Mouse (Mus musculus) G1E (cell line): ENCODE measurements around the gene Nck2. TPM values are rescaled to one million over a fixed set of nuclear protein-coding genes. Genes with fewer than 3 reads are reported as not detected.

ENCODE experiments used
- ATAC-seq: 2 replicates; pipeline ENCODE4 v1.8.0; 2016; ENCODE audit warnings: mild to moderate bottlenecking; ENCODE audit not compliant: insufficient number of reproducible peaks, poor library complexity, low FRiP score, severe bottlenecking; ENCODE audit errors: extremely low read depth
- DNase-seq: peaks from one replicate; pipeline ENCODE4 v3.0.0; 2012; ENCODE audit warnings: low spot score
- H3K27me3 ChIP-seq: 2 replicates; pipeline ENCODE4 v1.6.1; 2012; ENCODE audit warnings: mild to moderate bottlenecking, low read length, inconsistent platforms; ENCODE audit not compliant: insufficient read depth
- H3K36me3 ChIP-seq: replicated peaks from 2 replicates; pipeline ENCODE3; 2012; ENCODE audit warnings: mild to moderate bottlenecking, inconsistent platforms
- H3K4me1 ChIP-seq: 2 replicates; pipeline ENCODE4 v1.6.1; 2012; ENCODE audit warnings: low read depth, low read length, inconsistent platforms, mixed read lengths; ENCODE audit not compliant: insufficient read depth
- H3K4me3 ChIP-seq: 2 replicates; pipeline ENCODE4 v1.5.1; 2012; ENCODE audit warnings: low read depth, mild to moderate bottlenecking, inconsistent platforms, low read length, moderate library complexity, mixed read lengths
- H3K9me3 ChIP-seq: replicated peaks from 2 replicates; pipeline ENCODE4 v1.6.1; 2012; ENCODE audit warnings: inconsistent platforms
- CTCF ChIP-seq: IDR thresholded peaks from 2 replicates; pipeline ENCODE4 v1.5.1; 2012; ENCODE audit warnings: low read depth, low read length, inconsistent platforms, mixed read lengths
- GATA1 ChIP-seq: IDR thresholded peaks from 2 replicates; pipeline ENCODE4 v1.6.1; 2012; ENCODE audit warnings: borderline replicate concordance, low read length, inconsistent platforms, mixed read lengths
- GATA2 ChIP-seq: IDR thresholded peaks from 2 replicates; pipeline ENCODE4 v1.6.1; 2012; ENCODE audit warnings: low read depth, low read length, inconsistent platforms, borderline replicate concordance
- POLR2AphosphoS5 ChIP-seq: IDR thresholded peaks from 2 replicates; pipeline ENCODE4 v1.6.1; 2012; ENCODE audit warnings: low read depth, low read length, inconsistent platforms; ENCODE audit not compliant: insufficient replicate concordance
- TAL1 ChIP-seq: conservative IDR thresholded peaks from 2 replicates; pipeline ENCODE4 v1.6.1; 2012; ENCODE audit warnings: low read depth, low read length, inconsistent platforms, mixed read lengths
- polyA plus RNA-seq: library from polyadenylated mRNA; stranded (reverse); fragments of >175 nt; gene quantifications from 2 replicates; pipeline ENCODE4 v1.2.3, GENCODE M21; 2012
- total RNA-seq, 2 experiments: library from RNA; stranded (forward) in 1 of 2; stranded (reverse) in 1 of 2; fragments of 200-1000 nt in 1 of 2; fragments of >200 nt in 1 of 2; fragmentation: Nextera tagmentation in 1 of 2; gene quantifications; 2 replicates each; pipeline ENCODE4 v1.2.3; 2014 to 2017

The Nck2 gene
- total and polyA plus RNA-seq, 3 experiments: 45.3 to 101 (median 54.4) TPM

GRCm38 (mm10) chr1:43413298-43413697 is 31.1 kb upstream of the Nck2 start:
- peaks cover 2% of the 10 kb centered on the region; the same call in 1 of the 2 replicates for H3K27me3 ChIP-seq
- no peak overlapping the region for H3K4me3 ChIP-seq
- H3K36me3 ChIP-seq: no peaks in the 10 kb centered on the region
- TF ChIP-seq GATA1: no peak
- no peak for TF ChIP-seq GATA2
- no peak for TF ChIP-seq POLR2AphosphoS5
- TF ChIP-seq TAL1: no peak
- no peak for TF ChIP-seq CTCF
- peaks cover 46% of the 10 kb centered on the region for H3K4me1 ChIP-seq
- H3K9me3 ChIP-seq: 0 out of 2 replicates have a peak, but pooled peaks cover under 1% of the 10 kb centered on the region
- ATAC-seq: no peak
- DNase-seq: no peak

GRCm38 (mm10) chr1:43413749-43414148 is 30.6 kb upstream of the Nck2 start:
- peaks cover 43% of the 10 kb centered on the region for H3K4me1 ChIP-seq
- ATAC-seq (no peak), DNase-seq (no peak)
- no peaks in the 10 kb centered on the region for H3K36me3 ChIP-seq
- H3K4me3 ChIP-seq: no peak overlapping the region; the same call in 1 of the 2 replicates
- TF ChIP-seq GATA1 (no peak), GATA2 (no peak), CTCF (no peak), TAL1 (no peak), POLR2AphosphoS5 (no peak)
- H3K9me3 ChIP-seq: peaks cover 3% of the 10 kb centered on the region; the same call in 1 of the 2 replicates
- peaks cover 2% of the 10 kb centered on the region; the same call in 1 of the 2 replicates for H3K27me3 ChIP-seq

- Histone ChIP-seq H3K4me3 (no peak overlapping the region; the same call in 1 of the 2 replicates), H3K9me3 (peaks cover 3% of the 10 kb centered on the region; the same call in 1 of the 2 replicates), H3K36me3 (no peaks in the 10 kb centered on the region), H3K27me3 (peaks cover 2% of the 10 kb centered on the region; the same call in 1 of the 2 replicates), H3K4me1 (peaks cover 38% of the 10 kb centered on the region)
- DNase-seq: peak; percentile 57
- 0 out of 2 replicates have a peak, but pooled peaks have one; percentile 24 for TF ChIP-seq TAL1
- no peak for TF ChIP-seq GATA2
- peak; percentile 90 for ATAC-seq
Measured at GRCm38 (mm10) chr1:43414228-43414627, 30.2 kb upstream of the Nck2 start.

- Histone ChIP-seq H3K4me3 (no peak overlapping the region), H3K4me1 (peaks cover 36% of the 10 kb centered on the region), H3K9me3 (peaks cover 3% of the 10 kb centered on the region), H3K36me3 (no peaks in the 10 kb centered on the region), H3K27me3 (no peaks in the 10 kb centered on the region)
- no peak for ATAC-seq
- no peak for TF ChIP-seq GATA2
- TF ChIP-seq POLR2AphosphoS5: no peak
- no peak for TF ChIP-seq CTCF
- TF ChIP-seq GATA1: no peak
- TF ChIP-seq TAL1: no peak
- DNase-seq: no peak
Measured at GRCm38 (mm10) chr1:43414971-43415370, 29.4 kb upstream of the Nck2 start.

- H3K9me3 ChIP-seq: peaks cover 3% of the 10 kb centered on the region
Measured at GRCm38 (mm10) chr1:43422969-43423748, 21.2 kb upstream of the Nck2 start.

GRCm38 (mm10) chr1:43426526-43426925 is 17.9 kb upstream of the Nck2 start:
- peaks cover 13% of the 10 kb centered on the region for H3K4me1 ChIP-seq
- no peak overlapping the region for H3K4me3 ChIP-seq
- H3K27me3 ChIP-seq: no peaks in the 10 kb centered on the region
- H3K36me3 ChIP-seq: no peaks in the 10 kb centered on the region
- ATAC-seq: no peak
- TF ChIP-seq GATA1: no peak
- no peak for TF ChIP-seq CTCF
- no peak for TF ChIP-seq GATA2
- no peak for TF ChIP-seq POLR2AphosphoS5
- no peak for TF ChIP-seq TAL1
- no peaks in the 10 kb centered on the region for H3K9me3 ChIP-seq
- no peak for DNase-seq

More at GRCm38 (mm10) chr1:43422969-43423748, 21.2 kb upstream of the Nck2 start:
- H3K4me3 ChIP-seq: no peak overlapping the region
- DNase-seq: no peak
- H3K27me3 ChIP-seq: no peaks in the 10 kb centered on the region
- no peaks in the 10 kb centered on the region for H3K4me1 ChIP-seq
- ATAC-seq: no peak
- no peak for TF ChIP-seq TAL1
- TF ChIP-seq CTCF: no peak
- TF ChIP-seq GATA1: no peak
- no peak for TF ChIP-seq GATA2
- TF ChIP-seq POLR2AphosphoS5: no peak
- H3K36me3 ChIP-seq: no peaks in the 10 kb centered on the region

- no peaks in the 10 kb centered on the region for H3K27me3 ChIP-seq
- H3K36me3 ChIP-seq: no peaks in the 10 kb centered on the region
- ATAC-seq: no peak
Measured at GRCm38 (mm10) chr1:43426993-43427535, 17.3 kb upstream of the Nck2 start.

More at GRCm38 (mm10) chr1:43426993-43427535, 17.3 kb upstream of the Nck2 start:
- no peaks in the 10 kb centered on the region for H3K9me3 ChIP-seq
- H3K4me1 ChIP-seq: peaks cover 16% of the 10 kb centered on the region
- H3K4me3 ChIP-seq: no peak overlapping the region
- no peak for DNase-seq
- TF ChIP-seq GATA2: no peak
- TF ChIP-seq POLR2AphosphoS5: no peak
- TF ChIP-seq TAL1: no peak
- TF ChIP-seq CTCF: no peak
- no peak for TF ChIP-seq GATA1
